Mouse (Mus musculus) hindbrain, embryonic 12.5 days (tissue): Measurements from ENCODE around the gene Olfr113. TPM values are rescaled to one million over a fixed set of nuclear protein-coding genes. Genes with fewer than 3 reads are reported as not detected.
"Not testable (repeated sequence)": the region's sequence is repeated elsewhere in the genome, so short reads cannot be mapped to it uniquely, and the experiment has no call there.

Source experiments
- ATAC-seq: fragments of 200-750 bp; cut with Nextera tagmentation; 2 replicates; pipeline ENCODE4 v1.8.0; 2017; ENCODE audit warnings: moderate TSS enrichment; ENCODE audit not compliant: low FRiP score
- H3K27ac ChIP-seq: fragments of 300-500 bp; sonication (generic); 2 replicates; pipeline ENCODE4 v1.5.1; 2016; ENCODE audit warnings: mild to moderate bottlenecking
- H3K27me3 ChIP-seq: fragments of 300-500 bp; sonication (generic); 2 replicates; pipeline ENCODE4 v1.6.1; 2016; ENCODE audit warnings: mild to moderate bottlenecking
- H3K36me3 ChIP-seq: fragments of 300-500 bp; sonication (generic); 2 replicates; pipeline ENCODE4 v1.6.1; 2016; ENCODE audit warnings: mild to moderate bottlenecking
- H3K4me1 ChIP-seq: fragments of 300-500 bp; sonication (generic); 2 replicates; pipeline ENCODE4 v1.6.1; 2016
- H3K4me2 ChIP-seq: fragments of 300-500 bp; sonication (generic); replicated peaks from 2 replicates; pipeline ENCODE4 v1.6.1; 2016; ENCODE audit warnings: mild to moderate bottlenecking
- H3K4me3 ChIP-seq: fragments of 300-500 bp; sonication (generic); 2 replicates; pipeline ENCODE4 v1.5.1; 2016; ENCODE audit warnings: mild to moderate bottlenecking
- H3K9ac ChIP-seq: fragments of 300-500 bp; sonication (generic); 2 replicates; pipeline ENCODE4 v1.6.1; 2016; ENCODE audit warnings: mild to moderate bottlenecking, moderate library complexity
- H3K9me3 ChIP-seq: fragments of 300-500 bp; sonication (generic); replicated peaks from 2 replicates; pipeline ENCODE4 v1.6.1; 2016; ENCODE audit warnings: mild to moderate bottlenecking
- WGBS: fragments of 180-500 bp; shearing (Covaris S2); methylation state at CpG from one replicate; pipeline ENCODE4 v1.1.7; 2016; 5-methylcytosine and 5-hydroxymethylcytosine counted together
- polyA plus RNA-seq: library from polyadenylated mRNA; unstranded; fragments of >200 nt; fragmentation: Nextera tagmentation; extraction: Ambion mirVana; gene quantifications from 2 replicates; pipeline ENCODE4 v1.2.1, GENCODE M21; 2016

Olfr113 gene
- polyA plus RNA-seq, result not detected in 2 replicates

- Histone ChIP-seq H3K9ac (no peak within 1 kb of the TSS), H3K4me3 (no peak within 1 kb of the TSS), H3K27me3 (no peaks in the 10 kb centered on the region), H3K4me2 (no peak within 1 kb of the TSS), H3K9me3 (no peaks in the 10 kb centered on the region), H3K27ac (no peak within 1 kb of the TSS), H3K36me3 (no peaks in the 10 kb centered on the region), H3K4me1 (no peaks in the 10 kb centered on the region)
- no peak for ATAC-seq
Measured at GRCm38 (mm10) chr17:37577563-37577962, at the start of gene Olfr113. Gene Olfr113, minus strand, starts transcription at chr17:37577663.

- 77% methylated on average over 2 of the region's 2 CpGs for WGBS
- Histone ChIP-seq H3K4me2 (no peak within 1 kb of the TSS), H3K27ac (no peak within 1 kb of the TSS), H3K36me3 (no peaks in the 10 kb centered on the region), H3K9ac (no peak within 1 kb of the TSS), H3K27me3 (no peaks in the 10 kb centered on the region), H3K4me1 (no peaks in the 10 kb centered on the region), H3K9me3 (no peaks in the 10 kb centered on the region), H3K4me3 (no peak within 1 kb of the TSS)
- no peak for ATAC-seq
Measured at GRCm38 (mm10) chr17:37627009-37627408, 49.5 kb upstream of the Olfr113 start, which contains the start of the genes Olfr115 and Olfr116. Gene Olfr115, minus strand, starts transcription at chr17:37627109. Gene Olfr116, minus strand, starts transcription at chr17:37627199.

GRCm38 (mm10) chr17:37592643-37593042 lies 15.2 kb upstream of the Olfr113 start, which contains the start of gene Olfr114:
Gene Olfr114, minus strand, starts transcription at chr17:37592743.
- H3K36me3 ChIP-seq, result no peaks in the 10 kb centered on the region
- ATAC-seq, result no peak
- H3K27ac ChIP-seq, result no peak within 1 kb of the TSS
- H3K4me3 ChIP-seq, result no peak within 1 kb of the TSS
- no peak within 1 kb of the TSS for H3K9ac ChIP-seq
- H3K4me1 ChIP-seq, result no peaks in the 10 kb centered on the region
- H3K4me2 ChIP-seq, result no peak within 1 kb of the TSS
- H3K9me3 ChIP-seq, result no peaks in the 10 kb centered on the region
- no peaks in the 10 kb centered on the region for H3K27me3 ChIP-seq

GRCm38 (mm10) chr17:37569351-37569750 lies 8.1 kb downstream of the Olfr113 start, which contains the start of gene Olfr112:
Gene Olfr112, minus strand, starts transcription at chr17:37569451.
- H3K27ac ChIP-seq, result no peak within 1 kb of the TSS
- H3K4me3 ChIP-seq, result no peak within 1 kb of the TSS
- H3K9me3 ChIP-seq, result no peaks in the 10 kb centered on the region
- H3K4me1 ChIP-seq, result no peaks in the 10 kb centered on the region
- ATAC-seq, result no peak
- no peak within 1 kb of the TSS for H3K4me2 ChIP-seq
- no peaks in the 10 kb centered on the region for H3K36me3 ChIP-seq
- H3K9ac ChIP-seq, result no peak within 1 kb of the TSS
- H3K27me3 ChIP-seq, result no peaks in the 10 kb centered on the region

- Histone ChIP-seq H3K27ac (no peak overlapping the region), H3K9me3 (no peaks in the 10 kb centered on the region), H3K4me1 (no peaks in the 10 kb centered on the region), H3K4me2 (no peak overlapping the region), H3K27me3 (no peaks in the 10 kb centered on the region), H3K36me3 (no peaks in the 10 kb centered on the region), H3K9ac (no peak overlapping the region), H3K4me3 (no peak overlapping the region)
- 57% methylated on average over 1 of the region's 1 CpGs for WGBS
- no peak for ATAC-seq
Measured at GRCm38 (mm10) chr17:37558913-37559615, 18.4 kb downstream of the Olfr113 start.

- Histone ChIP-seq H3K36me3 (no peaks in the 10 kb centered on the region), H3K4me3 (no peak overlapping the region), H3K27me3 (no peaks in the 10 kb centered on the region), H3K27ac (no peak overlapping the region), H3K4me1 (no peaks in the 10 kb centered on the region), H3K9ac (no peak overlapping the region), H3K4me2 (no peak overlapping the region), H3K9me3 (no peaks in the 10 kb centered on the region)
- no peak for ATAC-seq
- WGBS, result 66% methylated on average over 3 of the region's 3 CpGs
Measured at GRCm38 (mm10) chr17:37543800-37544435, 33.5 kb downstream of the Olfr113 start.

- 74% methylated on average over 4 of the region's 4 CpGs for WGBS
- H3K27ac ChIP-seq, result no peak overlapping the region
- no peak overlapping the region for H3K9ac ChIP-seq
- no peak overlapping the region for H3K4me2 ChIP-seq
- no peak overlapping the region for H3K4me3 ChIP-seq
- no peaks in the 10 kb centered on the region for H3K4me1 ChIP-seq
- H3K27me3 ChIP-seq, result no peaks in the 10 kb centered on the region
- no peaks in the 10 kb centered on the region for H3K9me3 ChIP-seq
- ATAC-seq, result no peak
- H3K36me3 ChIP-seq, result no peaks in the 10 kb centered on the region
Measured at GRCm38 (mm10) chr17:37541454-37542119, 35.9 kb downstream of the Olfr113 start.

GRCm38 (mm10) chr17:37538416-37538815 lies 39.0 kb downstream of the Olfr113 start:
- H3K9me3 ChIP-seq, H3K36me3 ChIP-seq, H3K9ac ChIP-seq, H3K27ac ChIP-seq, H3K4me2 ChIP-seq, H3K4me3 ChIP-seq, H3K27me3 ChIP-seq, H3K4me1 ChIP-seq, ATAC-seq: not testable (repeated sequence)
- 58% methylated on average over 1 of the region's 1 CpGs for WGBS

- Histone ChIP-seq H3K27me3 (no peaks in the 10 kb centered on the region), H3K9ac (no peak overlapping the region), H3K4me2 (no peak overlapping the region), H3K27ac (no peak overlapping the region), H3K9me3 (no peaks in the 10 kb centered on the region), H3K4me3 (no peak overlapping the region), H3K36me3 (no peaks in the 10 kb centered on the region), H3K4me1 (no peaks in the 10 kb centered on the region)
- ATAC-seq, result no peak
Measured at GRCm38 (mm10) chr17:37535173-37535572, 42.3 kb downstream of the Olfr113 start.

- H3K4me1 ChIP-seq, ATAC-seq, H3K36me3 ChIP-seq, H3K27me3 ChIP-seq, H3K9me3 ChIP-seq, H3K4me3 ChIP-seq, H3K9ac ChIP-seq, H3K4me2 ChIP-seq, H3K27ac ChIP-seq: not testable (repeated sequence)
- 71% methylated on average over 1 of the region's 1 CpGs for WGBS
Measured at GRCm38 (mm10) chr17:37525427-37525826, 52.0 kb downstream of the Olfr113 start.

GRCm38 (mm10) chr17:37524612-37525011 lies 52.9 kb downstream of the Olfr113 start:
- not testable (repeated sequence) for ATAC-seq

More at GRCm38 (mm10) chr17:37524612-37525011, 52.9 kb downstream of the Olfr113 start:
- H3K4me3 ChIP-seq, H3K9ac ChIP-seq, H3K4me1 ChIP-seq, H3K36me3 ChIP-seq, H3K9me3 ChIP-seq, H3K27me3 ChIP-seq, H3K4me2 ChIP-seq, H3K27ac ChIP-seq: not testable (repeated sequence)
